Mouse (Mus musculus): ENCODE results near the gene Nedd1. TPM values are rescaled to one million over a fixed set of nuclear protein-coding genes. Genes with fewer than 3 reads are reported as not detected.
A peak's percentile ranks its signal among the peaks of the same experiment; 100 is the strongest.

Gene Nedd1
- 30.6 and 31.7 TPM in 2 replicates for polyA plus RNA-seq (2011; ENCODE audit: insufficient read depth, insufficient read length, low read depth, missing spikeins)

- Histone ChIP-seq H3K4me1 (ENCODE audit: control insufficient read depth, insufficient read depth, low read length) (no peaks in the 10 kb centered on the region), H3K27me3 (ENCODE audit: control insufficient read depth, insufficient read depth, low read length, poor library complexity, severe bottlenecking) (no peaks in the 10 kb centered on the region), H3K9me3 (replicated peaks; ENCODE audit: control insufficient read depth, insufficient read depth, low read length, poor library complexity, severe bottlenecking) (peaks cover 10% of the 10 kb centered on the region), H3K4me3 (ENCODE audit: low read depth, low read length) (peak within 1 kb of the TSS; percentile 92), H3K27ac (ENCODE audit: insufficient read depth, low read length) (no peak within 1 kb of the TSS), H3K9ac (ENCODE audit: low read depth, poor library complexity, severe bottlenecking) (peak within 1 kb of the TSS; percentile 74), H3K36me3 (ENCODE audit: control insufficient read depth, insufficient read depth, low read length, poor library complexity, severe bottlenecking) (no peaks in the 10 kb centered on the region)
- no peak for TF ChIP-seq POLR2A (IDR thresholded peaks at IDR 0.05; ENCODE audit: insufficient read depth, low read length)
- no peak for TF ChIP-seq EP300 (IDR thresholded peaks at IDR 0.05; ENCODE audit: insufficient read depth, low read depth, low read length)
- no peak for TF ChIP-seq CTCF (IDR thresholded peaks at IDR 0.05; ENCODE audit: low read depth, low read length)
These were observed at the start of gene Nedd1 for GRCm38 (mm10) chr10:92721771-92722619. Gene Nedd1, minus strand, starts transcription at chr10:92722420.

- Histone ChIP-seq H3K27me3 (ENCODE audit: control insufficient read depth, insufficient read depth, low read length, poor library complexity, severe bottlenecking) (no peaks in the 10 kb centered on the region), H3K4me3 (ENCODE audit: low read depth, low read length) (no peak overlapping the region), H3K9ac (ENCODE audit: low read depth, poor library complexity, severe bottlenecking) (no peak overlapping the region), H3K9me3 (replicated peaks; ENCODE audit: control insufficient read depth, insufficient read depth, low read length, poor library complexity, severe bottlenecking) (peaks cover 42% of the 10 kb centered on the region), H3K4me1 (ENCODE audit: control insufficient read depth, insufficient read depth, low read length) (no peaks in the 10 kb centered on the region), H3K36me3 (ENCODE audit: control insufficient read depth, insufficient read depth, low read length, poor library complexity, severe bottlenecking) (no peaks in the 10 kb centered on the region), H3K27ac (ENCODE audit: insufficient read depth, low read length) (no peak overlapping the region)
- TF ChIP-seq POLR2A (IDR thresholded peaks at IDR 0.05; ENCODE audit: insufficient read depth, low read length): no peak
- no peak for TF ChIP-seq CTCF (IDR thresholded peaks at IDR 0.05; ENCODE audit: low read depth, low read length)
- no peak for TF ChIP-seq EP300 (IDR thresholded peaks at IDR 0.05; ENCODE audit: insufficient read depth, low read depth, low read length)
These were observed 32.1 kb upstream of the Nedd1 start for GRCm38 (mm10) chr10:92754359-92754758.

DNA sequence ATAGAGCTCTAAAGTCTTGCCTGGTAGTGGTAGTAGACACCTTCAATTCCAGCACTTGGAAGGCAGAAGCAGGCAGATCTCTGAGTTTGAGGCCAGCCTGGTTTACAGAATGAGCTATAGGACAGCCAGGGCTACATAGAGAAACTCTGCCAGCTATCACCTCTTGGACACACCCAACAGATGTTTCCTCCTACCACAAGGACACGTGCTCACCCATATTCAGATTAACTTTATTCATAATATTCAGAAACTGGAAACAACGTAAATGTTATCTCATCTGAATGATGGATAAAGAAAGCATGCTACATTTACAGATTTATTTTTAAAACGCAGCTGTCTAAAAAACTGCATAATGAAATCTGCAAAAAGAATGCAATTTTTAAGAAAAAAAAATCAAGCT, 8.1 kb upstream of the Nedd1 start:
- TF ChIP-seq CTCF (IDR thresholded peaks at IDR 0.05; ENCODE audit: low read depth, low read length) (no peak), POLR2A (IDR thresholded peaks at IDR 0.05; ENCODE audit: insufficient read depth, low read length) (no peak), EP300 (IDR thresholded peaks at IDR 0.05; ENCODE audit: insufficient read depth, low read depth, low read length) (no peak)
- Histone ChIP-seq H3K4me3 (ENCODE audit: low read depth, low read length) (no peak overlapping the region), H3K9me3 (replicated peaks; ENCODE audit: control insufficient read depth, insufficient read depth, low read length, poor library complexity, severe bottlenecking) (peaks cover 3% of the 10 kb centered on the region; the same call in 1 of the 2 replicates), H3K36me3 (ENCODE audit: control insufficient read depth, insufficient read depth, low read length, poor library complexity, severe bottlenecking) (no peaks in the 10 kb centered on the region), H3K27me3 (ENCODE audit: control insufficient read depth, insufficient read depth, low read length, poor library complexity, severe bottlenecking) (no peaks in the 10 kb centered on the region), H3K27ac (ENCODE audit: insufficient read depth, low read length) (no peak overlapping the region), H3K4me1 (ENCODE audit: control insufficient read depth, insufficient read depth, low read length) (no peaks in the 10 kb centered on the region), H3K9ac (ENCODE audit: low read depth, poor library complexity, severe bottlenecking) (no peak overlapping the region)

DNA sequence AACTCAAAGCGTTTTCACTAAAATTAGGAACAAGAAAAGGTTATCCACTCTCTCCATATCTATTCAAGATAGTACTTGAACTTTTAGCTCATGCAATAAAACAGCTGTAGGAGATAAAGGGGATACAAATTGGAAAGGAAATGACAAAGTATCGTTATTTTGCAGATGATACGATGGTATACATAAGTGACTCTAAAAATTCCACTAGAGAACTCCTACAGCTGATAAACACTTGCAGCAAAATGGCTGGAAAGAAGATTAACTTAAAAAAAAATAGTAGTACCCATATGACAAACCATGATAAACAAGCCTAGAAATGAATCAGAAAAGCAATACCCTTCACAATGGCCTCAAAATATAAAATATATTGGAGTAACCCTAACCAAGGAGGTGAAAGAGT, 6.5 kb upstream of the Nedd1 start:
- no peak for TF ChIP-seq EP300 (IDR thresholded peaks at IDR 0.05; ENCODE audit: insufficient read depth, low read depth, low read length)
- no peak for TF ChIP-seq CTCF (IDR thresholded peaks at IDR 0.05; ENCODE audit: low read depth, low read length)
- TF ChIP-seq POLR2A (IDR thresholded peaks at IDR 0.05; ENCODE audit: insufficient read depth, low read length): no peak
- H3K36me3 ChIP-seq (ENCODE audit: control insufficient read depth, insufficient read depth, low read length, poor library complexity, severe bottlenecking): no peaks in the 10 kb centered on the region
- no peaks in the 10 kb centered on the region for H3K27me3 ChIP-seq (ENCODE audit: control insufficient read depth, insufficient read depth, low read length, poor library complexity, severe bottlenecking)
- H3K9ac ChIP-seq (ENCODE audit: low read depth, poor library complexity, severe bottlenecking): no peak overlapping the region
- H3K27ac ChIP-seq (ENCODE audit: insufficient read depth, low read length): no peak overlapping the region
- H3K4me3 ChIP-seq (ENCODE audit: low read depth, low read length): no peak overlapping the region
- H3K4me1 ChIP-seq (ENCODE audit: control insufficient read depth, insufficient read depth, low read length): no peaks in the 10 kb centered on the region
- peaks cover 10% of the 10 kb centered on the region for H3K9me3 ChIP-seq (replicated peaks; ENCODE audit: control insufficient read depth, insufficient read depth, low read length, poor library complexity, severe bottlenecking)

DNA sequence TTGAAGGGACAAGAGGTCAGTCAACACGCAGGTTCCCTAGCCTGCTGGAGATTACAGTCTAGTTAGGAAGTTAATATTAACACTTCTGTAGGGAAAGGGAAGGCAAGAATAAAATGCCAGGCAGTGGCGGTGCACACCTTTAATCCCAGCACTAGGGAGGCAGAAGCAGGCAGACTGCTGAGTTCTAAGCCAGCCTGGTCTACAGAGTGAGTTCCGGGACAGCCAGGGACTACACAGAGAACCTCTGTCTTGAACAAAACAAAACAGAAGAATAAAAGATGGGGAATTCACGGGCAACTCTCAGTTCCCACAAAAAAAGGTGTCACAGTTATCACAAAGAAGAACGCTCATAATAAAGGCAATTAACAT, 384 bp upstream of the Nedd1 start:
- Histone ChIP-seq H3K9ac (ENCODE audit: low read depth, poor library complexity, severe bottlenecking) (no peak overlapping the region), H3K27ac (ENCODE audit: insufficient read depth, low read length) (no peak overlapping the region), H3K4me1 (ENCODE audit: control insufficient read depth, insufficient read depth, low read length) (no peaks in the 10 kb centered on the region), H3K36me3 (ENCODE audit: control insufficient read depth, insufficient read depth, low read length, poor library complexity, severe bottlenecking) (no peaks in the 10 kb centered on the region), H3K4me3 (ENCODE audit: low read depth, low read length) (peak overlapping the region; percentile 92), H3K9me3 (replicated peaks; ENCODE audit: control insufficient read depth, insufficient read depth, low read length, poor library complexity, severe bottlenecking) (peaks cover 10% of the 10 kb centered on the region), H3K27me3 (ENCODE audit: control insufficient read depth, insufficient read depth, low read length, poor library complexity, severe bottlenecking) (no peaks in the 10 kb centered on the region)
- no peak for TF ChIP-seq EP300 (IDR thresholded peaks at IDR 0.05; ENCODE audit: insufficient read depth, low read depth, low read length)
- no peak for TF ChIP-seq CTCF (IDR thresholded peaks at IDR 0.05; ENCODE audit: low read depth, low read length)
- TF ChIP-seq POLR2A (IDR thresholded peaks at IDR 0.05; ENCODE audit: insufficient read depth, low read length): no peak

DNA sequence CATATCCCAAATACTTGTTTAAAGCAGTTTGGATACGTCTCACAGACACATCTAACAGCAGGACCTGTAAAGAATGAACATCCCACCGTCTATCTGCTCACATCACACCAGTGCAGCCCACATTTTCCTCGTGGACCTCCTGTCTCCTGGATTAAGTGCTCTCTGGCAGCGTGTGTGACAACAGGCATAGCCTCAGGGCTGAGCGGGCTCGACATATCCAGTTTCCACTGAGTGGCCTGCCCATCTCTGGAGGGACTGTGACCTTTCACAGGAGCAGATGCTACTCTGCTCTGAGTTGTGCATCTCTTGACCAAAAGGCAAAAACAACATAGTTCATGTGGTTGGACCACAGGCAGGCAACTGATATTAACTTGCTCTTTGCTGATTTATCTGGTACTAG, 23.2 kb downstream of the Nedd1 start:
- no peak overlapping the region for H3K27ac ChIP-seq (ENCODE audit: insufficient read depth, low read length)
- peaks cover 7% of the 10 kb centered on the region; the same call in 1 of the 2 replicates for H3K36me3 ChIP-seq (ENCODE audit: control insufficient read depth, insufficient read depth, low read length, poor library complexity, severe bottlenecking)
- H3K9me3 ChIP-seq (replicated peaks; ENCODE audit: control insufficient read depth, insufficient read depth, low read length, poor library complexity, severe bottlenecking): no peaks in the 10 kb centered on the region
- no peaks in the 10 kb centered on the region for H3K4me1 ChIP-seq (ENCODE audit: control insufficient read depth, insufficient read depth, low read length)
- no peak overlapping the region for H3K9ac ChIP-seq (ENCODE audit: low read depth, poor library complexity, severe bottlenecking)
- TF ChIP-seq EP300 (IDR thresholded peaks at IDR 0.05; ENCODE audit: insufficient read depth, low read depth, low read length) (no peak), POLR2A (IDR thresholded peaks at IDR 0.05; ENCODE audit: insufficient read depth, low read length) (no peak), CTCF (IDR thresholded peaks at IDR 0.05; ENCODE audit: low read depth, low read length) (no peak)
- no peaks in the 10 kb centered on the region for H3K27me3 ChIP-seq (ENCODE audit: control insufficient read depth, insufficient read depth, low read length, poor library complexity, severe bottlenecking)
- H3K4me3 ChIP-seq (ENCODE audit: low read depth, low read length): no peak overlapping the region

Measured in ES-Bruce4 (cell line).